Mouse (Mus musculus) stomach, embryonic 16.5 days (tissue): Measurements from ENCODE around the gene 4930558K02Rik. TPM values are rescaled to one million over a fixed set of nuclear protein-coding genes. Genes with fewer than 3 reads are reported as not detected.

Source experiments
- ATAC-seq: fragments of 200-750 bp; cut with Nextera tagmentation; 2 replicates; pipeline ENCODE4 v1.8.0; 2017; ENCODE audit warnings: moderate number of reproducible peaks, moderate TSS enrichment; ENCODE audit not compliant: insufficient read depth, low FRiP score
- H3K27ac ChIP-seq: fragments of 300-500 bp; sonication (generic); 2 replicates; pipeline ENCODE4 v1.5.1; 2014; ENCODE audit warnings: low read length
- H3K27me3 ChIP-seq: fragments of 300-500 bp; sonication (generic); 2 replicates; pipeline ENCODE4 v1.6.1; 2014; ENCODE audit warnings: low read length, control low read depth, mixed read lengths; ENCODE audit not compliant: control insufficient read depth, insufficient read depth
- H3K36me3 ChIP-seq: fragments of 300-500 bp; sonication (generic); 2 replicates; pipeline ENCODE4 v1.6.1; 2014; ENCODE audit warnings: low read length; ENCODE audit not compliant: control insufficient read depth, insufficient read depth
- H3K4me1 ChIP-seq: fragments of 300-500 bp; sonication (generic); 2 replicates; pipeline ENCODE4 v1.6.1; 2014; ENCODE audit warnings: low read length, control low read depth, mixed read lengths; ENCODE audit not compliant: control insufficient read depth, insufficient read depth
- H3K4me2 ChIP-seq: fragments of 300-500 bp; sonication (generic); 2 replicates; pipeline ENCODE4 v1.6.1; 2014; ENCODE audit warnings: low read depth, low read length, mixed read lengths
- H3K4me3 ChIP-seq: fragments of 300-500 bp; sonication (generic); replicated peaks from 2 replicates; pipeline ENCODE4 v1.5.1; 2014; ENCODE audit warnings: mild to moderate bottlenecking, low read length
- H3K9ac ChIP-seq: fragments of 300-500 bp; sonication (generic); 2 replicates; pipeline ENCODE4 v1.6.1; 2014; ENCODE audit warnings: low read length
- H3K9me3 ChIP-seq: fragments of 300-500 bp; sonication (generic); replicated peaks from 2 replicates; pipeline ENCODE4 v1.6.1; 2016; ENCODE audit warnings: low read length, control low read depth; ENCODE audit not compliant: control insufficient read depth
- WGBS: fragments of 180-500 bp; shearing (Covaris S2); extraction: QIAGEN DNeasy Blood & Tissue Kit; methylation state at CpG from one replicate; pipeline ENCODE4 v1.1.7; 2014; 5-methylcytosine and 5-hydroxymethylcytosine counted together
- polyA plus RNA-seq: library from polyadenylated mRNA; unstranded; fragments of >200 nt; fragmentation: Nextera tagmentation; extraction: Ambion mirVana; gene quantifications from 2 replicates; pipeline ENCODE4 v1.2.1, GENCODE M21; 2015

4930558K02Rik gene
- polyA plus RNA-seq, result not detected in 2 replicates

DNA sequence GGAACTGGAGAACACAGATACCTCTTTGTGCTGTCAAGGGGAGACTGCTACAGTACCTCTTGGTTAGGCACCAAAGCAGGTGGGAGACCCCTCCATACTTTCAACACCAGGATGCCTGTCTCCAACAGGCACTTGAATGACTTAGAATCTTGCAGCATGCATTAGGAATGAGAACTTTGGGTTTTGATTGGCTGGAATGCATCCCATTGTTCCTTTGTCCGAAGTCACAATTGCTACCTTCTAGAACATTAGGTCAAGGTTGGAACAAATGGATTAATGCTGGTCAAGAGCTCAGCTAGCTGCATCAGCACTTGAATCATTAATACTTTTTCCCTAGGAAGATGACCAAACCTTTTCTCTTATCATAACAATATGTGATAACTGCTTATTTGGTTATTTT, at the start of gene 4930558K02Rik:
TSS of gene 4930558K02Rik (minus strand) at position 101 of the 400 bp plus-strand sequence.
- H3K27ac ChIP-seq, result no peak within 1 kb of the TSS
- peaks cover 7% of the 10 kb centered on the region; the same call in 1 of the 2 replicates for H3K4me1 ChIP-seq
- H3K9me3 ChIP-seq, result no peaks in the 10 kb centered on the region
- H3K4me2 ChIP-seq, result no peak within 1 kb of the TSS
- no peaks in the 10 kb centered on the region for H3K27me3 ChIP-seq
- H3K4me3 ChIP-seq, result no peak within 1 kb of the TSS
- H3K9ac ChIP-seq, result no peak within 1 kb of the TSS
- ATAC-seq, result no peak
- H3K36me3 ChIP-seq, result no peaks in the 10 kb centered on the region
- 80% methylated on average over 1 of the region's 1 CpGs for WGBS

DNA sequence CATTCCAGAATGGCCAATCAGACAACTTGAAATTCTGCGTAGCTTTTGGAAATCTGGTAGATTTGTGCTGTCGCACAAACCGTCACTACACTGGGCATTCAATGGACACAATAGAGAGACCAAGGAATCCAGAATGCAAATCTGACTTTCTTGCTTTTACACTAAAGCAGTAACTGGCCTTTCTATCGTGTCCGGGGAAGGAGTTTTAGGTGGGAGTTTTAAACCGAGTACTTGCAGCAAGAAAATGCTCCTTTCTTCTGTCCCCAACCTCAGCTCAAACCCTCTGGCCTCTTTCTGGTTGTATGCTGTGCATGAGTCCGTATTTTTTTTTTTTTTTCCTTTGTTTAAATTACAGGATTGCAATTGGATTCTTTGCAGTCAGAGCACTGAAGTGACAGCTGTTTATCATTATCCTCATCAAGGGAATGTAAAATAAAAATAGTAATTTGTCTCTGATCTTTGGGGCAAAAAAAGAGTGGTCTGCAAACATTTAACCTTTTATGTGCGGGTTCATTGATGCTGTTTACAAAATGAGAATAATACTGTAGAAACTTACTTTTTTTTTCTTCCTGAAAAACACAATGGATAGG, 44.3 kb upstream of the 4930558K02Rik start:
- H3K4me2 ChIP-seq, result no peak overlapping the region
- H3K9ac ChIP-seq, result no peak overlapping the region
- H3K27ac ChIP-seq, result 0 out of 2 replicates have a peak overlapping the region, but pooled peaks have one; percentile 33
- no peak overlapping the region for H3K4me3 ChIP-seq
- no peaks in the 10 kb centered on the region for H3K9me3 ChIP-seq
- no peak for ATAC-seq
- no peaks in the 10 kb centered on the region for H3K4me1 ChIP-seq
- H3K36me3 ChIP-seq, result no peaks in the 10 kb centered on the region
- WGBS, result 48% methylated on average over 8 of the region's 8 CpGs
- no peaks in the 10 kb centered on the region for H3K27me3 ChIP-seq

DNA sequence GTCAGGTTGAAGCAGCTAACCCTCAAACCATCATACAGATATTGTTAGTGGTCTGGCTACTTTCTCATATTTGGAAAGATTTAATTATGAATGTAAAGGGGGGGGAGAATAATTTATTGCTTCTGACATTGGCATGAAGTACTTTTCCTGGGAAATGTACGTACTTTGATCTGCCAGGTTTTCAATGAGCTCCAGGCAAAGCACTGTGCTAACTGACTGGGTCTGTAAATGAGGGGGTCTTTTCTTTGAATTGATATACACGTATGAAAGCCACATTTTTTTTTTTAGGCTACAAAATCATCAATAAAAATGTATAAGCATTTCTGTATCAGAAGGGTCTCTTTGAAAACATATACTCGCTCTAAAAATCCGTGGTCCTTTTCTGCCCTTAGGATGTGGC, 41.3 kb upstream of the 4930558K02Rik start:
- no peak overlapping the region for H3K9ac ChIP-seq
- no peak for ATAC-seq
- no peaks in the 10 kb centered on the region for H3K9me3 ChIP-seq
- H3K4me3 ChIP-seq, result no peak overlapping the region
- no peaks in the 10 kb centered on the region for H3K36me3 ChIP-seq
- H3K27me3 ChIP-seq, result no peaks in the 10 kb centered on the region
- WGBS, result 57% methylated on average over 4 of the region's 4 CpGs
- peak overlapping the region; percentile 76 for H3K27ac ChIP-seq
- peaks cover 17% of the 10 kb centered on the region for H3K4me1 ChIP-seq
- no peak overlapping the region for H3K4me2 ChIP-seq

DNA sequence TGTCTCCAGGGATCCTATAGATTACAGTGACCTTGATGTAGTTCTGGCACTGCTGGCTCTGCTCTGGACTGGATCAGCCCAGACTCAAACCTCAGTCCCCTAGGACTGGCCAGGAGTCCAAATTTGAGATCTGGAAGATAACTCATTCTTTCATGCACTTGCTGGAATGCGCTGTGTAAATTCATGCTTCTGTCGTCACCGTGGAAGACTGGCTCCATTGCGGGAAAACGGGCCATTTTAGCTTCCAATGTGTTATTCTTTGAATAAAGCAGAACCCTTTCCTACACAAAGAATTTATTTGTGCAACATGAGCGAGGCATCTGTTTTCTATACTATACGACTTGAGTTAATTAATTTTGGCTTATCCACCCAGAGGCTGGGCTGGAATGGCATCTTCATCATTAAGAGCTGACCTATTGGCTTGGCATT, 40.9 kb upstream of the 4930558K02Rik start:
- Histone ChIP-seq H3K36me3 (no peaks in the 10 kb centered on the region), H3K4me1 (peaks cover 20% of the 10 kb centered on the region), H3K9ac (no peak overlapping the region), H3K9me3 (no peaks in the 10 kb centered on the region), H3K27ac (peak overlapping the region; percentile 47; the same call in 1 of the 2 replicates), H3K4me3 (no peak overlapping the region), H3K27me3 (no peaks in the 10 kb centered on the region), H3K4me2 (no peak overlapping the region)
- peak; percentile 63; the same call in 1 of the 2 replicates for ATAC-seq
- 48% methylated on average over 7 of the region's 7 CpGs for whole genome bisulfite sequencing

DNA sequence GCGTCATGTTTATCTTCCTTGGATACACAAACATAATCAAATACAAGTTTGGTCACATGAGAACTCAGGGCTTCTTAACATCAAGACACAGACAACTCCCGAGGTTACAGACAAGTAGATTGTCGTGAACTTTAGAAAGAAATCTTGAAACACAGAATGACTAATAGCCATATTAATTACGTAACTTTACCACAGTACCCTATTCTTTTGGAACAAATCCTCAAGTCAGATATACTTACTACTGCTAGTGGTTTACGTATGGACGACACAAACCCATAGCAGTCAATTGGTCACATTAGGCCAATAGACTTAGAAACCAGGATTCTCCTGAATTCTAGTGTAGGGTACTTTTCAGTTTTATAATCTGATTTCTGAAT, 39.2 kb upstream of the 4930558K02Rik start:
- peak overlapping the region; percentile 58 for H3K27ac ChIP-seq
- peaks cover 31% of the 10 kb centered on the region for H3K4me1 ChIP-seq
- H3K4me3 ChIP-seq, result no peak overlapping the region
- H3K9me3 ChIP-seq, result no peaks in the 10 kb centered on the region
- ATAC-seq, result no peak
- no peak overlapping the region for H3K4me2 ChIP-seq
- no peak overlapping the region for H3K9ac ChIP-seq
- H3K36me3 ChIP-seq, result no peaks in the 10 kb centered on the region
- 46% methylated on average over 6 of the region's 6 CpGs for WGBS
- H3K27me3 ChIP-seq, result no peaks in the 10 kb centered on the region

DNA sequence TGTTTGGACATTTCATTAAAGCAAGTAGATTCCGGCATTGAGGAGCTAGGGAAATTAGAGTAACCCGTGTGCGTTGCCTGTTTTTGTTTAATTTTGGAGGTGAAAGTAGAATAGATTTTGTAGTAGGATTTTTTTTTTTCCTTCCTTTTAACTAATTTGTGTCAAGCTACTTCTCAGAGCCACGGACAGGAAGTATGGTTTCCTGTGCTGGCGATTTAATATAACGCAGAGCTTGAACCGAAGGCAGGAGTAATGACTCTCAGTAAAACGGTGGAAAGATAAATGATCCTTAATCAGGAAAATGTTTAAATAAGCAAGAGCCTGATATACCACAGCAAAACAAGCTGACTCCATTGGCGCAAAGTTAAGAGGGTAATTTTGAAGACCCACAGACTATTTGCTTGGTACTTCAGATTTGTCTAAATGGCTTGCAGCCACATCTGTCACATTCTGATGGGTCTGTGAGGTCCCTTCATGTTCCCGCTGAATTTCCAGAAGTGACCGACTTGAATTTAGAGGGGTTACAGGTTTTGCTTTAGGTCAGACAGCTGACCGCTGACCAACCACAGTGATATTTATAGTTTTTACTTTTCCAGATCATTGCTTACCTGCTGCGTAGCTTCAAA, 38.7 kb upstream of the 4930558K02Rik start:
- H3K9me3 ChIP-seq, result no peaks in the 10 kb centered on the region
- no peak overlapping the region for H3K4me3 ChIP-seq
- peaks cover 31% of the 10 kb centered on the region for H3K4me1 ChIP-seq
- H3K36me3 ChIP-seq, result no peaks in the 10 kb centered on the region
- H3K27me3 ChIP-seq, result no peaks in the 10 kb centered on the region
- ATAC-seq, result no peak
- WGBS, result 26% methylated on average over 13 of the region's 13 CpGs
- no peak overlapping the region; the same call in 1 of the 2 replicates for H3K4me2 ChIP-seq
- H3K9ac ChIP-seq, result 0 out of 2 replicates have a peak overlapping the region, but pooled peaks have one; percentile 17
- H3K27ac ChIP-seq, result peak overlapping the region; percentile 82

DNA sequence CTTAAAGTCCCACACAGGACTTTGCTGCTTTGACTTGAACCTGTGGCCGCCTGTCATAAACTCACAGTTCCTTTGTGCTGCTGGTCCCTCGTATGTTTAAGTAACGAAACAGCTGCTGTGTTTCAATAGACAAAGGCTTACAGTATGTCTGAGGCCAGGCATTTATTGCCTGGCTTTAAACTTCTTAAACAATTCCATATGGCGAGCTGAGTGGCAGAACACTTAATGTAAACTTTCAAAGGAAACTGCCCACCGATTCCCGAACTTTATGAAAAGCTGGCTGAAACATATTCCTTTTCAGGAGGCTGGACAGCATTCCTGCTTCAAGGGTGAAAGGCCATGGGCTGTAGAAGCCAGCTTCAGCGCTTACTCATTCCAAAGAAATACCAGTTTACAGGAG, 37.5 kb upstream of the 4930558K02Rik start:
- no peaks in the 10 kb centered on the region for H3K27me3 ChIP-seq
- peaks cover 31% of the 10 kb centered on the region for H3K4me1 ChIP-seq
- no peak overlapping the region; the same call in 1 of the 2 replicates for H3K9ac ChIP-seq
- peak overlapping the region; percentile 82 for H3K27ac ChIP-seq
- H3K9me3 ChIP-seq, result no peaks in the 10 kb centered on the region
- peak overlapping the region; percentile 21; the same call in 1 of the 2 replicates for H3K4me2 ChIP-seq
- 19% methylated on average over 7 of the region's 7 CpGs for WGBS
- no peak overlapping the region for H3K4me3 ChIP-seq
- H3K36me3 ChIP-seq, result no peaks in the 10 kb centered on the region
- ATAC-seq, result 0 out of 2 replicates have a peak, but pooled peaks have one; percentile 62

DNA sequence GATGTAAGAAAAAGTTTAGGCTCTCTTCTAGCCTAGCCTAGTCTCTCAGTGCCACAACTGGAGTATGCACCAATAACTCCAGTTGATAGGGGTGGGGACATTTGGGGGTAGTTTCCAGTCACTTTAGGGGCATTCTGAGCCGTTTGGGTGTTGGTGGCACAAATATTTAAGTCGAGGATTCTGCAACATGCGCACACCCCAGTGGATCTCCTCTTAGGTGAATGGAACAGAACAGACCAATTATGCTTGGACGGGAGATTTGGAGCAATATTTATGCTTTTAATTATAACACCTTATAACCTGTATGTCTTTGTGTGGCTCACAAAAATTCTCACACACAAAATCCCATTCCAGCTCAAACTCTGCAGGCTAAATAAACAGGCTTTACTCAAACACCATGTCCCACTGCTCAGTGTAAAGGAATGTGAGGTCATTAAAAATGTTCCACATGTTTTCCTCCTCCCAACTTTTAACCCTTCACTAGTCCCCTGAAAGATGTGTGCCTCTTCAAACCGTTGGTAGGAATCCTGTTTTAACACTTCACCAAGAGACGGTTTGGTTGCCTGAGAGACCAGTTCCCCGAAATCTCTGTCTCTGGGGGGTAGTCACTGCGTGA, 35.9 kb upstream of the 4930558K02Rik start:
- Histone ChIP-seq H3K9ac (0 out of 2 replicates have a peak overlapping the region, but pooled peaks have one; percentile 5), H3K9me3 (no peaks in the 10 kb centered on the region), H3K36me3 (no peaks in the 10 kb centered on the region), H3K4me2 (no peak overlapping the region), H3K4me3 (no peak overlapping the region), H3K27me3 (no peaks in the 10 kb centered on the region), H3K4me1 (peaks cover 31% of the 10 kb centered on the region), H3K27ac (peak overlapping the region; percentile 82)
- 31% methylated on average over 8 of the region's 8 CpGs for WGBS
- peak; percentile 24; the same call in 1 of the 2 replicates for ATAC-seq

DNA sequence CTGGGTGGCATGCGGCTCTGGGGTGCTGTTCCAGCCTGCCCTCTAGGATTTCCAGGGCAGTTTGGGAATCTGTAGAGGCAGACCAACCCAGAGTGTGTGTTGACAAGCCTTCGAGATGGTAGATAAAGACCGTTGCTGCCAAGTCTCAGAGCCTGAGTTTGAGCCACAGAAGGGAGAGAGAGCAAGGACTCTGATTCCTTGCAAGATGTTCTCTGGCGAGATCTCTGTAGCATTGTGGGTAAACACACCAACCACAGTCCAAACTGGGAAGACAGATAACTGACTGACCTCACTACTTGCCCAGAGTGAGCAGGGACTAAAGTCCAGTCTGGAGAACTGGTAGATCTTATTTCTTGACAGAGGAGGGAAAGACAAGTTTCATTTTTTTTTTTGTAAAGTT, 34.1 kb upstream of the 4930558K02Rik start:
- Histone ChIP-seq H3K4me1 (peaks cover 35% of the 10 kb centered on the region), H3K27ac (no peak overlapping the region), H3K9me3 (no peaks in the 10 kb centered on the region), H3K9ac (no peak overlapping the region), H3K4me3 (no peak overlapping the region), H3K36me3 (no peaks in the 10 kb centered on the region), H3K4me2 (no peak overlapping the region), H3K27me3 (no peaks in the 10 kb centered on the region)
- 58% methylated on average over 4 of the region's 4 CpGs for WGBS
- no peak for ATAC-seq
